Mouse (Mus musculus) heart, adult 2 months (tissue): ENCODE data around the gene Eif2ak1. TPM values are rescaled to one million over a fixed set of nuclear protein-coding genes. Genes with fewer than 3 reads are reported as not detected.

Experiments
- DNase-seq, 2 experiments: peaks; one replicate each; pipeline ENCODE4 v3.0.0; 2021
- H3K27ac ChIP-seq: fragments of 200-600 bp; 2 replicates; pipeline ENCODE4 v1.8.1; 2022
- H3K27me3 ChIP-seq: fragments of 200-500 bp; 2 replicates; pipeline ENCODE4 v1.6.1; 2012; ENCODE audit warnings: mild to moderate bottlenecking, low read length, inconsistent platforms, mixed read lengths; ENCODE audit not compliant: control insufficient read depth, insufficient read depth
- H3K36me3 ChIP-seq: fragments of 200-500 bp; 2 replicates; pipeline ENCODE4 v1.6.1; 2012; ENCODE audit warnings: low read length, inconsistent platforms; ENCODE audit not compliant: control insufficient read depth, insufficient read depth
- H3K4me1 ChIP-seq: fragments of 200-500 bp; 2 replicates; pipeline ENCODE4 v1.6.1; 2011; ENCODE audit warnings: low read length; ENCODE audit not compliant: control insufficient read depth, insufficient read depth
- H3K4me3 ChIP-seq: fragments of 200-600 bp; 2 replicates; pipeline ENCODE4 v1.8.1; 2022
- H3K79me2 ChIP-seq: fragments of 200-500 bp; replicated peaks from 2 replicates; pipeline ENCODE4 v1.6.1; 2012; ENCODE audit warnings: mild to moderate bottlenecking, inconsistent platforms, low read length, moderate library complexity, mixed read lengths; ENCODE audit not compliant: control insufficient read depth, insufficient read depth
- H3K9ac ChIP-seq: fragments of 200-500 bp; 2 replicates; pipeline ENCODE4 v1.6.1; 2012; ENCODE audit warnings: low read depth, mild to moderate bottlenecking, control low read depth, inconsistent platforms, low read length, mixed read lengths
- CTCF ChIP-seq: fragments of 200-600 bp; IDR thresholded peaks from 2 replicates; pipeline ENCODE4 v1.8.1; 2022; ENCODE audit warnings: antibody characterized with exemption, mild to moderate bottlenecking, moderate library complexity
- EP300 ChIP-seq: fragments of 200-500 bp; IDR thresholded peaks from 2 replicates; pipeline ENCODE4 v1.6.1; 2011; ENCODE audit warnings: low read depth, low read length, control low read depth; ENCODE audit not compliant: insufficient read depth
- POLR2A ChIP-seq: fragments of 200-500 bp; IDR thresholded peaks from 2 replicates; pipeline ENCODE4 v1.6.1; 2011; ENCODE audit warnings: mild to moderate bottlenecking, low read depth, low read length, control low read depth; ENCODE audit not compliant: insufficient read depth
- WGBS: fragments of 180-500 bp; shearing (Covaris S2); methylation state at CpG from one replicate; pipeline ENCODE4 v1.1.7; 2018; 5-methylcytosine and 5-hydroxymethylcytosine counted together
- intact Hi-C: fragments of 180-260 bp; cut with DNase I; formaldehyde crosslinking; loops from one replicate; pipeline ENCODE4 v1.15.1; 2025
- polyA plus RNA-seq: library from polyadenylated mRNA; depleted of rRNA; stranded (reverse); fragments of >200 nt; gene quantifications from 2 replicates; pipeline ENCODE4 v1.2.3, GENCODE M21; 2012
- total RNA-seq, 2 experiments: library from RNA; stranded (reverse); gene quantifications; 2 replicates each; pipeline ENCODE4 v1.2.3; 2021

Eif2ak1 gene
- total and polyA plus RNA-seq, 3 experiments: 11.9 to 21.4 (median 19.2) TPM

DNA sequence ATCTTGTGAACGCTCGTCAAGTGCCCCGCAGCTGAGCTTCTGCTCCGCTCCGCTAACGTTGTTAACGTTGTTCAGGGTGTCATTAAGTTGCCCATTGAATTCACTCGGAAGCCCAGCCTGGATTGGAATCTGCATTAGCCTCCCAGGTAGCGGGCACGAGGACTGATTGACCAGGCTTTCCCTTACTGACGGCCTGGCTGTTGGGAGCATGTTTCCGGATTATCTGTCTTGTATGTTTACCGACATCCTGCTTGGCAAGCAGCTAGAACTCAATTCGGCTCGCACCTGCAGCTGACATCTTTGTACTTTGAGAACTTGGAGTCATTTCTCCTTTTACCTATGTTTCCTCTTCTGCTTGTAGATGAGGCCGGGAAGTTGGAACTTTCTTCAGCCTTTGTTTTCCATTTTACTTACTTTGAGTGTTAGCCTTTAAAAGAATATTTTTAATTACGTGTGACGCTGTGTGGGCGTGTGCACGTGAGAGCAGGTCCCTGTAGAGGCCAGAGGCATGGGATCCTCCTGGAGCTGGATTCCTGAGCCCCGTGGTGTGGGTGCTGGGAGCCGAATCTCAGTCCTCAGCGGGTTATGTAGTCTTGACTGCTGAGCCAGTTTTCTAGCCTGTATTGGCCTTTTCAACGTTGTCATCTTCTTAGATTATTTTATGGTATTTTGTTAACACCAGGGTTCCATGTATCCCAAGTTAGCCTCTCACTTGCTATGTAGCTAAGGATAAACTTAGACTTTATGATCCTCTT, 2.5 kb downstream of the Eif2ak1 start:
- WGBS: 85% methylated on average over 24 of the region's 24 CpGs
- no peaks in the 10 kb centered on the region for H3K36me3 ChIP-seq
- DNase-seq: no peak
- H3K27ac ChIP-seq: no peak overlapping the region
- H3K4me3 ChIP-seq: no peak overlapping the region
- H3K9ac ChIP-seq: no peak overlapping the region
- H3K4me1 ChIP-seq: peaks cover 3% of the 10 kb centered on the region; the same call in 1 of the 2 replicates
- H3K27me3 ChIP-seq: no peaks in the 10 kb centered on the region
- intact Hi-C loops: no loop called here
- H3K79me2 ChIP-seq: peaks cover 4% of the 10 kb centered on the region; the same call in 1 of the 2 replicates
- TF ChIP-seq EP300: no peak
- no peak for TF ChIP-seq CTCF
- TF ChIP-seq POLR2A: no peak

DNA sequence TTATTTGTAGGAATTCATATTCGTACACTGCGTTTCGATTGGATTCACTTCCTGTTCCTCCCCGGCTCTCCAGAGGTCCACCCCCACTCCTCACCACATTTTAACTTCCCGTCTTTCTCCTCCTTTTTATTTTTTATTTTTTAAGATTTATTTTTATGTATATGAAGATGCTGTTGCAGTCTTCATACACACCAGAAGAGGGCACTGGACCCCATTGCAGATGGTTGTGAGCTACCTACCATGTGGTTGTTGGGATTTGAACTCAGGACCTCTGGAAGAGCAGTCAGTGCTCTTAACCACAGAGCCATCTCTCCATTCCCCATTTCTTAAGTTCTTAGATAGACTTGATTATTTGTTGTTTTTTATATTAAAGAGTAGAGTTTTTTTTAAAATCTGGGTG, 3.2 kb downstream of the Eif2ak1 start:
- TF ChIP-seq CTCF (peak; percentile 20), POLR2A (no peak), EP300 (no peak)
- Histone ChIP-seq H3K79me2 (peaks cover 4% of the 10 kb centered on the region; the same call in 1 of the 2 replicates), H3K36me3 (no peaks in the 10 kb centered on the region), H3K9ac (no peak overlapping the region), H3K4me1 (peaks cover 3% of the 10 kb centered on the region; the same call in 1 of the 2 replicates), H3K27me3 (no peaks in the 10 kb centered on the region), H3K4me3 (no peak overlapping the region), H3K27ac (no peak overlapping the region)
- intact Hi-C loops: no loop called here
- WGBS: 76% methylated on average over 5 of the region's 5 CpGs
- no peak for DNase-seq

DNA sequence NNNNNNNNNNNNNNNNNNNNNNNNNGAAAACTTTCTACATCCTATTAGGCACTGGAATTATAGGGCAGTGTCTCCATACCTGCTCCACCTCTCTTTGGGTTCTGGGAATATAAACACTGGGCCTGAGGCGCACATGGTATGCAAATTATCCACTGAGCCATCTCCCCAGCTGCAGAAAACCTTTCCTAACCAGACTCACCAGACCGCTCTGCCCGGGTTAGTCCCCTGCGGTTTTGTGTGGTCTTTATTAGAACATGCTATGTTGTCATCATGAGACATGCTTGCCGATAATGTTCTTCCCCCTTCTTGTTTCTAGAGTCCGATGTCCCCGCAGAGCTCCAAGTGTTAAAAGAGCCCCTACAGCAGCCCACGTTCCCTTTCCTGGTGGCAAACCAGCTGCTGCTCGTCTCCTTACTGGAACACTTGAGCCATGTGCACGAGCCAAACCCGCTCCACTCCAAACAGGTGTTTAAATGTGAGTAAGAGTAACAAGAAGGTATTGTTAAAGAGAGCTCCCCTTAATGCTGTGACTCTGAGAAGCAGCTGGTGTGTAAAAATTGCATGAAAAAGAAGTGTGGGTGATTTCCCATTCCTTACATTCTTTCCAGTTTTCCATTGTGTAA, 54.1 kb downstream of the Eif2ak1 start:
- no peaks in the 10 kb centered on the region for H3K36me3 ChIP-seq
- no peak overlapping the region for H3K9ac ChIP-seq
- no peaks in the 10 kb centered on the region for H3K4me1 ChIP-seq
- H3K79me2 ChIP-seq: no peaks in the 10 kb centered on the region
- WGBS: 84% methylated on average over 11 of the region's 11 CpGs
- no peak overlapping the region for H3K4me3 ChIP-seq
- DNase-seq: no peak
- TF ChIP-seq EP300: no peak
- no peak for TF ChIP-seq POLR2A
- no peak for TF ChIP-seq CTCF
- intact Hi-C loops: no loop called here
- no peak overlapping the region for H3K27ac ChIP-seq
- no peaks in the 10 kb centered on the region for H3K27me3 ChIP-seq

DNA sequence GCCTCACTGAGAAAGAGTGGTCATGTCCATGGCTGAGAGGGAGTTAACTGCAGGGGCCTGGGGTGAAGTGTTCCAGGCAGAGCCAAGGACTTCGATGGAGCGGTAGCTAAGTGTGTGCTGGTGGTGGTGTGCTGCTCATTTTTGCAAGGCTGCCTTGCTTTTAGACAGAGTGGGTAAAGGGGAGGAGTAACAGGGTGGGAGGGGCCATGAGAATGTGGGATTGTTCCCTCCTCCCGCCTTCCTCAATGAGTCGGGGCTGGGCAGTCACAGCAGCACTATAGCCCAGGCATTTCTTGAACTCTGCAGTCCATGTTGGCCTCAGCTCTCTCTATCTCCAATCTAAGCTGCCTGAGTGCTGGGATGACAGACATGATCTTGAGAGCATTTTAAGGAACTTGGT, 57.0 kb downstream of the Eif2ak1 start:
- intact Hi-C loops: no loop called here

DNA sequence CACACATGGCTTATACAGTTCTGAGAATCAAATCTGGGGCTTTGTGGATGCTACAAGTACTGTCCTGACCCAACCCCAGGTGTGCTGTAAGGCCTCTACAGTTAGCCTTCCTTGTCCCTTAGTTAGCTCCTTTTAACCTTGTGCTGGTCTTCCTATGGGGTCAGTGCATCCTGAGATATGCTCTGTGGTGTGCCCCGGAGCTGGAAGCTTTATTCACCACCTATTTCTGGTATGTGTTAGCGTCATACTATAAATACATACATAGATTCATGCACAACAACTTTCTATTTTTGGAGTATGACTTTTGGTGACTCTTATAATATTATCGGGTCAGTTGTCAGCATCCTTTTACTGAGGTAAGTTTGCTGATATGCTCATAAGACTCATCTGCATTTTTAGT, 67.7 kb downstream of the Eif2ak1 start:
- no peak overlapping the region for H3K4me3 ChIP-seq
- H3K27me3 ChIP-seq: no peaks in the 10 kb centered on the region
- no peak overlapping the region for H3K27ac ChIP-seq
- peaks cover 3% of the 10 kb centered on the region; the same call in 1 of the 2 replicates for H3K36me3 ChIP-seq
- TF ChIP-seq EP300: no peak
- TF ChIP-seq POLR2A: no peak
- TF ChIP-seq CTCF: no peak
- no peak overlapping the region for H3K9ac ChIP-seq
- DNase-seq: no peak
- intact Hi-C loops: no loop called here
- H3K4me1 ChIP-seq: no peaks in the 10 kb centered on the region
- H3K79me2 ChIP-seq: no peaks in the 10 kb centered on the region
- WGBS: 66% methylated on average over 3 of the region's 3 CpGs

More for the DNA sequence above, 57.0 kb downstream of the Eif2ak1 start:
- no peaks in the 10 kb centered on the region for H3K79me2 ChIP-seq
- H3K27ac ChIP-seq: no peak overlapping the region
- no peak overlapping the region for H3K9ac ChIP-seq
- no peaks in the 10 kb centered on the region for H3K36me3 ChIP-seq
- H3K27me3 ChIP-seq: no peaks in the 10 kb centered on the region
- WGBS: 64% methylated on average over 4 of the region's 4 CpGs
- no peak for TF ChIP-seq POLR2A
- TF ChIP-seq EP300: no peak
- TF ChIP-seq CTCF: no peak
- DNase-seq: no peak
- H3K4me3 ChIP-seq: no peak overlapping the region
- no peaks in the 10 kb centered on the region for H3K4me1 ChIP-seq

DNA sequence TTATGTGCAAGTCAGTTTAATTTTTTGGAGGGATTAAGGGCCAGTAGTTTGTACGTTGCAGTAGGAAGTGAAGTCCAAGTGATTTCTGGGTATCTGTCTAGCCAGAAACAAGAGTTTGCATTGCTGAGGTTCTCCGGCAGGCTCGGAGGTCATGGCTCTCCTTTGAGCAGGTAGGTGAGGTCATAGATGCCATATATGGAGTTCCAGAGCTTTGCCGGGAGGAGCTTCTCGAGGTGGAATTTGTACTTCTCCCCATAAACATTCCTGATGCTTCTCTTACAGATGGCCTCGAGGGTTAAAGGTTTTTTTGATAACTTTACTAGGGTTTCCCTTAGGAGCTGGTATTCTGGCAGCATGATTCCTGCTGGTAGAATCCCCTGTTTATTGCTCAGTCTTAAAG, 73.2 kb downstream of the Eif2ak1 start:
- no peak for DNase-seq
- H3K27ac ChIP-seq: no peak overlapping the region
- H3K4me1 ChIP-seq: no peaks in the 10 kb centered on the region
- no peaks in the 10 kb centered on the region for H3K79me2 ChIP-seq
- H3K4me3 ChIP-seq: no peak overlapping the region
- TF ChIP-seq CTCF (no peak), POLR2A (no peak), EP300 (no peak)
- intact Hi-C loops: no loop called here
- H3K36me3 ChIP-seq: peaks cover under 1% of the 10 kb centered on the region; the same call in 1 of the 2 replicates
- H3K27me3 ChIP-seq: no peaks in the 10 kb centered on the region
- no peak overlapping the region for H3K9ac ChIP-seq
- WGBS: 72% methylated on average over 6 of the region's 6 CpGs
